Mouse (Mus musculus): ENCODE measurements around the gene Map3k3.

DNA sequence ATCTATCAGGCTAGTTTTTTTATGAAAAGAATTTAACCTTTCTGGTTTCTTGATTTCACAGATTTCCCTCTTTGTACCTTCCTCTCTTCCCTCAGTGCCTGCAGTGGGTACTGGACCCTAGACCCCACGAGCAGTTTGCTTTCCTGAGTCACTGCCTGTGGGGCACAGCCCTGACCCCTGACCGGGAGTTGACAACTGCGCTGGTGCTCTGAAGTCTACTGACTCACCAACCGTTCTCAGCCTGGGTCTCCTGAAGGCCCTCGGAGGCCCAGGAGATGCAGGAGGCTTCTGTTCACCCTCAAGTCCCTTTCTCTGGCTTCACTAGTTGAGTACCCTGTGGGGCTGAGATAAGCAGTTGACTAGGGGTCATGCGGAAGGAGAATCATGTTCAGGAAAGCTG is 29.1 kb upstream of the Map3k3 start:
- no peak for TF ChIP-seq CTCF (conservative IDR thresholded peaks at IDR 0.05 in 1 of 2, IDR thresholded peaks at IDR 0.05 in 1 of 2; ENCODE audit: low read depth in 2 of 2, low read length in 2 of 2)
- no peak for TF ChIP-seq MAZ (IDR thresholded peaks at IDR 0.05; ENCODE audit: low read depth, low read length)
- TF ChIP-seq MYC (IDR thresholded peaks at IDR 0.05; ENCODE audit: low read depth, low read length): no peak
- no peak for TF ChIP-seq POLR2A (IDR thresholded peaks at IDR 0.05; ENCODE audit: low read depth, low read length)
- TF ChIP-seq USF1 (IDR thresholded peaks at IDR 0.05; ENCODE audit: low read depth, low read length): no peak
- no peak for TF ChIP-seq UBTF (IDR thresholded peaks at IDR 0.05; ENCODE audit: low read depth, low read length)
- no peak for TF ChIP-seq SMC3 (IDR thresholded peaks at IDR 0.05; ENCODE audit: low read depth, low read length)
- TF ChIP-seq SIN3A (IDR thresholded peaks at IDR 0.05; ENCODE audit: low read length): no peak
- TF ChIP-seq JUN (IDR thresholded peaks at IDR 0.05; ENCODE audit: insufficient read depth, low read depth, low read length): no peak
